In genomic region chr11:8678260-8678995, GRCm38 (mm10) we compare ENCODE assay signal across 19 mouse cellular contexts. TPM values are rescaled to one million over a fixed set of nuclear protein-coding genes. Genes with fewer than 3 reads are reported as not detected.
DNase-seq lines count a peak whose midpoint lies in the region; ATAC-seq and TF ChIP-seq lines count a peak whose summit lies in the region.
"Had no signal": no experiment of that assay in that cellular context is flagged by ENCODE, and none has a peak within 500 bp of the region (broad histone marks: within the 10 kb centered on the region; RNA-seq: fewer than 3 reads in every experiment).

No protein-coding gene starts in this region.

- no peaks in the 10 kb centered on the region for H3K4me1 ChIP-seq in megakaryocyte, embryonic 14.5 days
- peaks cover 31% of the 10 kb centered on the region for H3K4me1 ChIP-seq in limb, embryonic 10.5 days
- H3K4me1 ChIP-seq: liver, embryonic 13.5 days; neural tube, embryonic 13.5 days had no signal

- no peak for DNase-seq in gastrocnemius, adult 2 months
- no peak for DNase-seq in gastrocnemius, postnatal 4 days (ENCODE audit: low spot score in 2 of 2)
- DNase-seq in adrenal gland, postnatal 10 days, result peak; percentile 45
- DNase-seq in limb, embryonic 10.5 days (ENCODE audit: low spot score), result no peak
- no peak for DNase-seq in adipocyte (ENCODE audit: low spot score)
- no peak for DNase-seq in heart, adult 18-20 months
- DNase-seq: B cell, adult 2 months; cerebellum, adult 11 months; cerebellum, postnatal 25 days; gastrocnemius, postnatal 25 days; kidney, adult 11 months; liver, embryonic 13.5 days; thymus, postnatal 4 days had no signal

- H3K36me3 ChIP-seq in megakaryocyte, embryonic 14.5 days (replicated peaks; ENCODE audit: low read length), result no peaks in the 10 kb centered on the region
- H3K36me3 ChIP-seq in limb, embryonic 10.5 days, result no peaks in the 10 kb centered on the region
- H3K36me3 ChIP-seq: embryonic facial prominence, embryonic 12.5 days; hindbrain, embryonic 13.5 days; liver, embryonic 13.5 days; neural tube, embryonic 13.5 days; stomach, embryonic 15.5 days had no signal

- peaks cover 25% of the 10 kb centered on the region; the same call in 1 of the 2 replicates for H3K9me3 ChIP-seq in megakaryocyte, embryonic 14.5 days
- no peaks in the 10 kb centered on the region for H3K9me3 ChIP-seq in limb, embryonic 10.5 days (replicated peaks)
- H3K9me3 ChIP-seq: embryonic facial prominence, embryonic 12.5 days; hindbrain, embryonic 13.5 days; liver, embryonic 13.5 days; neural tube, embryonic 13.5 days; stomach, embryonic 15.5 days had no signal

- H3K27me3 ChIP-seq in megakaryocyte, embryonic 14.5 days (replicated peaks), result no peaks in the 10 kb centered on the region
- H3K27me3 ChIP-seq in limb, embryonic 10.5 days (ENCODE audit: low read depth, poor library complexity, severe bottlenecking), result no peaks in the 10 kb centered on the region
- H3K27me3 ChIP-seq: embryonic facial prominence, embryonic 12.5 days; hindbrain, embryonic 13.5 days; liver, embryonic 13.5 days; neural tube, embryonic 13.5 days; stomach, embryonic 15.5 days had no signal

- no peak overlapping the region for H3K4me3 ChIP-seq in gastrocnemius, adult 2 months
- H3K4me3 ChIP-seq in megakaryocyte, embryonic 14.5 days (replicated peaks), result peak overlapping the region; percentile 66
- no peak overlapping the region for H3K4me3 ChIP-seq in limb, embryonic 10.5 days
- H3K4me3 ChIP-seq: embryonic facial prominence, embryonic 12.5 days; hindbrain, embryonic 13.5 days; liver, embryonic 13.5 days; neural tube, embryonic 13.5 days; stomach, embryonic 15.5 days had no signal

- no peak for TF ChIP-seq CTCF in gastrocnemius, adult 2 months (IDR thresholded peaks at IDR 0.05)

- 92% methylated on average over 12 of the region's 12 CpGs for WGBS in limb, embryonic 10.5 days

- intact Hi-C loops in gastrocnemius, adult 2 months (cut with DNase I), result no loop called here

- no peak for ATAC-seq in megakaryocyte, adult 5-6 weeks (ENCODE audit: poor library complexity, severe bottlenecking)

- H3K27ac ChIP-seq in gastrocnemius, adult 2 months, result peak overlapping the region; percentile 48; the same call in 1 of the 2 replicates
- peak overlapping the region; percentile 36; the same call in 1 of the 2 replicates for H3K27ac ChIP-seq in limb, embryonic 10.5 days
- H3K27ac ChIP-seq: embryonic facial prominence, embryonic 12.5 days; hindbrain, embryonic 13.5 days; liver, embryonic 13.5 days; neural tube, embryonic 13.5 days; stomach, embryonic 15.5 days had no signal

RNA-seq across cellular contexts. Expression of gene Tns3, which starts 14.1 kb away (rescaled TPM):
- total RNA-seq in gastrocnemius, adult 2 months (2021), result 1 to 10 TPM; 4.9 to 9.8 TPM
- 10 to 100 TPM; 29.6 to 30.6 TPM for total RNA-seq in gastrocnemius, postnatal 4 days (2021)
- 1.7 TPM in 1 of 2 replicates, not detected in the other for polyA plus RNA-seq in megakaryocyte, embryonic 14.5 days (2012; ENCODE audit: insufficient read depth, low replicate concordance)
- 29.6 and 35.7 TPM in 2 replicates for total RNA-seq in megakaryocyte, adult 5-6 weeks (2015)
- total RNA-seq in megakaryocyte, adult 5-6 weeks (2017), result 15.9 and 17.6 TPM in 2 replicates
- 10 to 100 TPM; 36.5 to 38.5 TPM for total RNA-seq in adrenal gland, postnatal 10 days (2021)
- polyA plus RNA-seq in limb, embryonic 10.5 days (2016; fragmentation: Nextera tagmentation; extraction: Ambion mirVana), result 28.2 and 35.6 TPM in 2 replicates
- 10 to 100 TPM; 22.3 to 23.2 TPM for total RNA-seq in heart, adult 18-20 months (2021)
